Mouse (Mus musculus) E14TG2a.4 (cell line): ENCODE data around the gene Dclk2.

ENCODE experiments used
- CTCF ChIP-seq: conservative IDR thresholded peaks from 2 replicates; pipeline ENCODE4 v1.5.1; 2014; ENCODE audit warnings: low read length
- POU5F1 ChIP-seq: IDR thresholded peaks from 2 replicates; pipeline ENCODE4 v1.6.1; 2014; ENCODE audit warnings: low read length, borderline replicate concordance

- TF ChIP-seq CTCF (no peak), POU5F1 (no peak)
Measured at GRCm38 (mm10) chr3:86916626-86917025, 4.0 kb downstream of the Dclk2 start.
